Mouse (Mus musculus) hindbrain, embryonic 10.5 days (tissue): Measurements from ENCODE around the gene Oas1e. TPM values are rescaled to one million over a fixed set of nuclear protein-coding genes. Genes with fewer than 3 reads are reported as not detected.

ENCODE experiments used
- DNase-seq: peaks from one replicate; pipeline ENCODE4 v3.0.0-alpha.2; 2017; ENCODE audit warnings: low spot score
- H3K27ac ChIP-seq: fragments of 300-500 bp; sonication (generic); 2 replicates; pipeline ENCODE4 v1.5.1; 2016; ENCODE audit warnings: mild to moderate bottlenecking, moderate library complexity
- H3K27me3 ChIP-seq: fragments of 300-500 bp; sonication (generic); 2 replicates; pipeline ENCODE4 v1.6.1; 2016; ENCODE audit warnings: mild to moderate bottlenecking; ENCODE audit not compliant: poor library complexity, insufficient read depth, severe bottlenecking
- H3K36me3 ChIP-seq: fragments of 300-500 bp; sonication (generic); 2 replicates; pipeline ENCODE4 v1.6.1; 2016; ENCODE audit warnings: mild to moderate bottlenecking, moderate library complexity
- H3K4me1 ChIP-seq: fragments of 300-500 bp; sonication (generic); replicated peaks from 2 replicates; pipeline ENCODE4 v1.6.1; 2016; ENCODE audit warnings: mild to moderate bottlenecking
- H3K4me3 ChIP-seq: fragments of 300-500 bp; sonication (generic); 2 replicates; pipeline ENCODE4 v1.5.1; 2016; ENCODE audit warnings: mild to moderate bottlenecking, moderate library complexity
- H3K9me3 ChIP-seq: fragments of 300-500 bp; sonication (generic); 2 replicates; pipeline ENCODE4 v1.6.1; 2016; ENCODE audit warnings: mild to moderate bottlenecking, moderate library complexity
- WGBS: fragments of 180-500 bp; shearing (Covaris S2); methylation state at CpG from one replicate; pipeline ENCODE4 v1.1.7; 2016; 5-methylcytosine and 5-hydroxymethylcytosine counted together
- polyA plus RNA-seq: library from polyadenylated mRNA; unstranded; fragments of >200 nt; fragmentation: Nextera tagmentation; extraction: Ambion mirVana; gene quantifications from 2 replicates; pipeline ENCODE4 v1.2.1, GENCODE M21; 2016

The Oas1e gene
- polyA plus RNA-seq, 1 experiment from 2014 or later, result not detected

GRCm38 (mm10) chr5:120761901-120762300 lies 33.4 kb downstream of the Oas1e start:
- Histone ChIP-seq H3K4me3 (no peak overlapping the region; the same call in 1 of the 2 replicates), H3K27ac (no peak overlapping the region), H3K27me3 (no peaks in the 10 kb centered on the region), H3K9me3 (no peaks in the 10 kb centered on the region), H3K36me3 (no peaks in the 10 kb centered on the region), H3K4me1 (0 out of 2 replicates have a peak, but pooled peaks cover 6% of the 10 kb centered on the region)
- WGBS, result 29% methylated on average over 6 of the region's 6 CpGs
- DNase-seq, result peak; percentile 17

DNA sequence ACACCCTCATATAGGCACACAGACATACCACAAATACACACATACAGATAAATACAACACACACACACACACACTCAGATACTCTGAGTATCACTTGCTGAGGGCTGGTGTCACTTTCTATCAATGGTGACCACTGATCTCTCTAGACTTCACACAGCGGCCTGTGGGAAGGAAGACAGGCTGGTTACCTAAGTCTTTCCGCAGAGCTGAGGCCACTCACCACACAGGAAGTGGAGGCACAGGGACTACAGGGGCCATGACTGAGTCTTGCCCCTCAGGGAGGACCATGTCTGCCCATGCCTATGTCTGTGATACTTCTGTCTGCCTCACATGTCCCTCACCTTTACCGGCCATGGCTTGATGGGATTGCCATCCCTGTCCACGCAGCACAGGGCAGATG lies 41.1 kb downstream of the Oas1e start:
- H3K4me3 ChIP-seq, result no peak overlapping the region
- WGBS, result 91% methylated on average over 4 of the region's 4 CpGs
- no peaks in the 10 kb centered on the region for H3K4me1 ChIP-seq

GRCm38 (mm10) chr5:120752786-120753185 lies 42.5 kb downstream of the Oas1e start:
- Histone ChIP-seq H3K27me3 (no peaks in the 10 kb centered on the region), H3K27ac (no peak overlapping the region), H3K4me3 (no peak overlapping the region), H3K36me3 (no peaks in the 10 kb centered on the region), H3K4me1 (no peaks in the 10 kb centered on the region), H3K9me3 (no peaks in the 10 kb centered on the region)
- 74% methylated on average over 3 of the region's 3 CpGs for WGBS
- no peak for DNase-seq

More for the DNA sequence above, 41.1 kb downstream of the Oas1e start:
- no peaks in the 10 kb centered on the region for H3K27me3 ChIP-seq
- no peaks in the 10 kb centered on the region for H3K9me3 ChIP-seq
- DNase-seq, result no peak
- no peaks in the 10 kb centered on the region for H3K36me3 ChIP-seq
- no peak overlapping the region for H3K27ac ChIP-seq

DNA sequence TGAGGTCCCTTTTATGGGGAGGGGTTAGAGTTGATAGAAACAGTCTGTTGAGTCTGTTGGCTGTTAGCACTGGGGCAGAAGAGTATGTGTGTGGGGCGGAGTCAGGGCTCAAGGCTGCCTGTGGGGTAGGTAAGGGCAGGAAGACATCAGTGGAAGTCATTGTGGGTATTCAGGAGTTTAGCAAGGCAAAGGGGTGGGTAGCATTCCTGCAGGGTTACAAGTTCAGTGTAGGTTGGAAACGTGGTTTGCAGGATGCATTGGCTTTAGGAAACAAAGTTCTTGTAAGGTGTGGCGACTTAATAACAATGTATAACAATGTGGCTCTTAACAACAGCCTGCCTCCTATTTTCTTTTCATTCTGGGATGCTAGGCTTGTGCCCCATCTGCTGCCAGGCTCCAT lies 44.1 kb downstream of the Oas1e start:
- Histone ChIP-seq H3K4me3 (no peak overlapping the region), H3K27ac (no peak overlapping the region), H3K36me3 (no peaks in the 10 kb centered on the region), H3K27me3 (no peaks in the 10 kb centered on the region), H3K4me1 (no peaks in the 10 kb centered on the region), H3K9me3 (no peaks in the 10 kb centered on the region)
- DNase-seq, result no peak
- WGBS, result 76% methylated on average over 3 of the region's 3 CpGs

DNA sequence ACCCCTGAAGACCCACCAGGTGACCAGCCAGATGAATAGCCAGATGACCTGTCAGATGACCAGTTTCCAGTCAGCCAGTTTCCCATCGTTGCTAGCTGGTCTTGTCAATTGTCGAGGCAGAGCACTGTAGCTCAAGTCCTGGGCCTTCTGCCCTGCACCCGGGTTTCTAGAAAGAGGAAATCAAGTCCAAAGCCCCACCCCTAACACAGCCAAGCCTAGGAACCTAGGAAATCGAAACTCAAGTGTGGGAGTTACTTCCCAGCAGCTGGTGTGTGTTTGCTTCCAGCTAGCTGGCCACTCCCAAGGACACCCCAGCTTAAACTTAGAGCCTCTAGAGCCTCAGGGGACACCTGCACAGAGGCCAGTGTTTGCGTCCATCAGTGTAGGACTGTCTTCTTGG lies 45.6 kb downstream of the Oas1e start, which contains the start of gene Oas2:
Gene Oas2, minus strand, starts transcription at position 166 of the 400 bp plus-strand sequence.
- 76% methylated on average over 5 of the region's 5 CpGs for WGBS
- H3K36me3 ChIP-seq, result no peaks in the 10 kb centered on the region
- H3K4me3 ChIP-seq, result no peak within 1 kb of the TSS
- no peak for DNase-seq
- H3K9me3 ChIP-seq, result no peaks in the 10 kb centered on the region
- H3K27me3 ChIP-seq, result no peaks in the 10 kb centered on the region
- H3K4me1 ChIP-seq, result no peaks in the 10 kb centered on the region
- H3K27ac ChIP-seq, result no peak within 1 kb of the TSS

DNA sequence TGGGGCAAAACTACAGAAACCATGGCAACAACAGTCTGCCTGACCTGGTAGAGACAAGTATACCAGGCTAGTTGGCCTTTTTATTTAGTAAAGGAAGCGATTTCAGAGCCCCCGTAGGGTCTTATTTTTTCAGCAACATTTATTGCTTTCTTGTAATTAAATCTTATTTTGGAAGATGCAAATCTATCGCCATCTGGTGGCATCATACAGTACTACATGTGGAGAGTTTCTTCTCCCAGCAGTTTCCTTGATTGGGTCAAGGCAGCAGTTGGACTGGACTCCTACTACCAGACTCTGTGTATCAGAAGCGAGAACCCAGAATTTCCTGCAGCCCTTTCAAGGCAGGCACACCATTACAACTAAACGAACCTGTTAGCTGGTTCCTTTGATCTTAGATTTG lies 48.9 kb downstream of the Oas1e start:
- Histone ChIP-seq H3K9me3 (no peaks in the 10 kb centered on the region), H3K27me3 (no peaks in the 10 kb centered on the region), H3K27ac (no peak overlapping the region), H3K36me3 (no peaks in the 10 kb centered on the region), H3K4me1 (no peaks in the 10 kb centered on the region), H3K4me3 (no peak overlapping the region)
- DNase-seq, result peak; percentile 23
- WGBS, result 19% methylated on average over 5 of the region's 5 CpGs

- no peaks in the 10 kb centered on the region for H3K9me3 ChIP-seq
- no peaks in the 10 kb centered on the region for H3K36me3 ChIP-seq
- H3K4me1 ChIP-seq, result no peaks in the 10 kb centered on the region
- H3K27me3 ChIP-seq, result no peaks in the 10 kb centered on the region
- no peak overlapping the region for H3K4me3 ChIP-seq
- DNase-seq, result peak; percentile 42
- no peak overlapping the region for H3K27ac ChIP-seq
- WGBS, result 27% methylated on average over 4 of the region's 4 CpGs
These were observed 53.2 kb downstream of the Oas1e start for GRCm38 (mm10) chr5:120742125-120742524.

Other genes starting within 250 kb of the Oas1e start
- gene Tpcn1, start 206.9 kb downstream of the Oas1e start, polyA plus RNA-seq, result 12.5 and 12.9 TPM in 2 replicates
- gene Iqcd, start 206.5 kb downstream of the Oas1e start, polyA plus RNA-seq, result 1.3 and 2.8 TPM in 2 replicates
- 19.0 and 19.6 TPM in 2 replicates for gene Rita1, start 182.9 kb downstream of the Oas1e start, polyA plus RNA-seq
- gene Ddx54, start 182.8 kb downstream of the Oas1e start, polyA plus RNA-seq, result 62.2 and 64.7 TPM in 2 replicates
- 0.85 TPM in 1 of 2 replicates, not detected in the other for gene Cfap73, start 161.3 kb downstream of the Oas1e start, polyA plus RNA-seq
- gene Rasal1, start 146.7 kb downstream of the Oas1e start, polyA plus RNA-seq, result 0.13 and 0.15 TPM in 2 replicates
- 1.7 and 5.8 TPM in 2 replicates for gene Dtx1, start 83.6 kb downstream of the Oas1e start, polyA plus RNA-seq
- 0.06 and 0.10 TPM in 2 replicates for gene Oas2, start 45.7 kb downstream of the Oas1e start, polyA plus RNA-seq
- gene Oas3, start 17.9 kb downstream of the Oas1e start, polyA plus RNA-seq, result 0.16 TPM in 2 replicates
- gene Oas1c, start 17.0 kb upstream of the Oas1e start, polyA plus RNA-seq, result 0.25 and 0.41 TPM in 2 replicates
- gene Oas1f, start 51.8 kb upstream of the Oas1e start, polyA plus RNA-seq, result not detected in 2 replicates
- 0.09 TPM in 1 of 2 replicates, not detected in the other for gene Oas1h, start 65.9 kb upstream of the Oas1e start, polyA plus RNA-seq
- 0.12 TPM in 1 of 2 replicates, not detected in the other for gene Oas1g, start 92.1 kb upstream of the Oas1e start, polyA plus RNA-seq
- 0.85 and 1.1 TPM in 2 replicates for gene Oas1a, start 112.0 kb upstream of the Oas1e start, polyA plus RNA-seq
- not detected in 2 replicates for gene Oas1d, start 119.0 kb upstream of the Oas1e start, polyA plus RNA-seq
- gene Rph3a, start 214.6 kb upstream of the Oas1e start, polyA plus RNA-seq, result 0.30 and 2.2 TPM in 2 replicates